Mouse (Mus musculus): Measurements from ENCODE around the gene Usp46. TPM values are rescaled to one million over a fixed set of nuclear protein-coding genes. Genes with fewer than 3 reads are reported as not detected.

Usp46 gene
- total RNA-seq, 2 experiments from 2014 or later = 27.8 to 33.2 TPM

- DNase-seq = no peak
These were observed 115.1 kb downstream of the Usp46 start for GRCm38 (mm10) chr5:73953066-73953614.

GRCm38 (mm10) chr5:73951649-73952000 is 116.6 kb downstream of the Usp46 start:
- no peak for DNase-seq

DNA sequence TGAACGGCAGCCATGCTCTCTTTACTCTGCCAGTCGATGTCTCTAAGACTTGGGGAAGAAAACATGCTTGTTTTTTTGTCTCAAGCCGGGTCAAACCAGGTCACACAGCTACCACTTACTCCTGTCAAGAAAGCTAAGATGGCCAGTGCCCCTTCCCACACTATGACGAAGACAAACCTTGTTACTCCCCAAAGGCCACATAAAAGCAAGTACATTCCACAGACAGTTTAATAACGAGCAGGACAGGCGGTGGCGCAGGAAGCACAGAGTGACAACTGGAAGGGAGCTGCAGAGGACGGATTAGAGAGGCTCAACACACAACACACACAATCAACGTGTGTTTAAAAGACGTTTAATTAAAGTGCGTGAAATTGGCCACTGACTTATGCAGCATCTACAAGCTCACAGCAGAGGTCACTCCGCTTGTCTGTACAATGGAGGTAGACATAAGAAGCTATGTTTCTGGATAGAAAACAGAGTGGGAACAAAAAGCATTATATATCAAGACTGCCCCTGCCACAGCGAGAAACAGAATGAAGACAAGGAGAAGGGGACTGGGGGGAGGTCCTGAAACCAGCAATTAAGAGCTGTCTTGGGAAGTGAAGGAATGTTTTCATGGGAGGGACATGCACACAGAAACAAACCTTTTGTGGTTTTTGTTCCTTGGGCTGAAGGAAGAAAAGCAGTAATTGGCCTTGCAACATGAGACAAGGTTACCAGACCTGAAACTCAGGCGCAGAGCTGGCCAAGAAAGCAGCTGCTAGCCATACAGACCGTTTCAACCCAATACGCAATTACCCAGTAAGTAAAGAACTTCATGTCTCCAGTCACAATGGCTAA is 117.2 kb downstream of the Usp46 start:
- no peak for DNase-seq

Other genes starting within 250 kb of the Usp46 start
- gene Rasl11b, start 126.9 kb upstream of the Usp46 start, total RNA-seq (2021) = 10 to 100 TPM; 15.7 to 18.6 TPM

Measured in adrenal gland, postnatal 10 days (tissue).